Mouse (Mus musculus): ENCODE results near the gene Taf12. TPM values are rescaled to one million over a fixed set of nuclear protein-coding genes. Genes with fewer than 3 reads are reported as not detected.

Taf12 gene
- polyA plus RNA-seq, 1 experiment = 38.5 TPM

- Histone ChIP-seq H3K4me1 (ENCODE audit: control insufficient read depth, insufficient read depth, low read length) (no peaks in the 10 kb centered on the region), H3K4me3 (ENCODE audit: control insufficient read depth, low read depth, low read length) (no peak overlapping the region), H3K27ac (ENCODE audit: control insufficient read depth, insufficient read depth, low read depth, low read length) (no peak overlapping the region), H3K36me3 (ENCODE audit: control insufficient read depth, insufficient read depth, low read length) (no peaks in the 10 kb centered on the region), H3K27me3 (ENCODE audit: control insufficient read depth, insufficient read depth, low read length) (no peaks in the 10 kb centered on the region)
- no peak for TF ChIP-seq CTCF (IDR thresholded peaks at IDR 0.05; ENCODE audit: control insufficient read depth, insufficient read depth, insufficient replicate concordance, low read depth, low read length)
- no peak for TF ChIP-seq POLR2A (IDR thresholded peaks at IDR 0.05; ENCODE audit: control insufficient read depth, low read depth, low read length)
These were observed 26.7 kb upstream of the Taf12 start for GRCm38 (mm10) chr4:132247451-132247997.

GRCm38 (mm10) chr4:132251596-132251995, 22.6 kb upstream of the Taf12 start:
- TF ChIP-seq CTCF (IDR thresholded peaks at IDR 0.05; ENCODE audit: control insufficient read depth, insufficient read depth, insufficient replicate concordance, low read depth, low read length) (no peak), POLR2A (IDR thresholded peaks at IDR 0.05; ENCODE audit: control insufficient read depth, low read depth, low read length) (no peak)
- no peaks in the 10 kb centered on the region for H3K4me1 ChIP-seq (ENCODE audit: control insufficient read depth, insufficient read depth, low read length)
- no peak overlapping the region for H3K27ac ChIP-seq (ENCODE audit: control insufficient read depth, insufficient read depth, low read depth, low read length)
- H3K27me3 ChIP-seq (ENCODE audit: control insufficient read depth, insufficient read depth, low read length) = no peaks in the 10 kb centered on the region
- no peaks in the 10 kb centered on the region for H3K36me3 ChIP-seq (ENCODE audit: control insufficient read depth, insufficient read depth, low read length)
- H3K4me3 ChIP-seq (ENCODE audit: control insufficient read depth, low read depth, low read length) = no peak overlapping the region

DNA sequence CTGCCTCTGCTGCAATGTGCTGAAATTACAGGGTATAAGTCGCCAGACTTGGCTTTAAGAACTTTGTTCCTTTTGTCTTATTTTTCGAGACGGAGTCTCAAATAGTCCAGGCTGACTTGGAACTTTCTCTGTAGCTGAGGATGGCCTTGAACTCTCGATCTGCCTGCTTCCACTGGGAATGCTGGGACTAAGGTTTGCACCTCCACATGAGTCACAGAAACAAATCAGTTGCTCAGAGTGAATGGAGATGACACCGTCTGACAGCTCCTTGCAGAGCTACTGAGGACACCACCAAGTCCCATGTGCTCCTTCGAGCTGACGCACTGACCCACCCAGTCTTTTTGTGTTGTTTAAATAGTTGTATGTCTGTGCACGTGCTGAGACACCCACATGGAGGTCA, 21.0 kb upstream of the Taf12 start:
- H3K36me3 ChIP-seq (ENCODE audit: control insufficient read depth, insufficient read depth, low read length) = no peaks in the 10 kb centered on the region
- no peaks in the 10 kb centered on the region for H3K27me3 ChIP-seq (ENCODE audit: control insufficient read depth, insufficient read depth, low read length)
- no peak overlapping the region for H3K27ac ChIP-seq (ENCODE audit: control insufficient read depth, insufficient read depth, low read depth, low read length)
- no peak overlapping the region for H3K4me3 ChIP-seq (ENCODE audit: control insufficient read depth, low read depth, low read length)
- H3K4me1 ChIP-seq (ENCODE audit: control insufficient read depth, insufficient read depth, low read length) = no peaks in the 10 kb centered on the region
- TF ChIP-seq POLR2A (IDR thresholded peaks at IDR 0.05; ENCODE audit: control insufficient read depth, low read depth, low read length) (no peak), CTCF (IDR thresholded peaks at IDR 0.05; ENCODE audit: control insufficient read depth, insufficient read depth, insufficient replicate concordance, low read depth, low read length) (no peak)

- Histone ChIP-seq H3K4me3 (ENCODE audit: control insufficient read depth, low read depth, low read length) (no peak overlapping the region), H3K4me1 (ENCODE audit: control insufficient read depth, insufficient read depth, low read length) (no peaks in the 10 kb centered on the region), H3K27ac (ENCODE audit: control insufficient read depth, insufficient read depth, low read depth, low read length) (no peak overlapping the region), H3K27me3 (ENCODE audit: control insufficient read depth, insufficient read depth, low read length) (no peaks in the 10 kb centered on the region), H3K36me3 (ENCODE audit: control insufficient read depth, insufficient read depth, low read length) (no peaks in the 10 kb centered on the region)
- TF ChIP-seq CTCF (IDR thresholded peaks at IDR 0.05; ENCODE audit: control insufficient read depth, insufficient read depth, insufficient replicate concordance, low read depth, low read length) (no peak), POLR2A (IDR thresholded peaks at IDR 0.05; ENCODE audit: control insufficient read depth, low read depth, low read length) (no peak)
These were observed 20.6 kb upstream of the Taf12 start for GRCm38 (mm10) chr4:132253622-132254021.

- H3K36me3 ChIP-seq (ENCODE audit: control insufficient read depth, insufficient read depth, low read length) = no peaks in the 10 kb centered on the region
- TF ChIP-seq POLR2A (IDR thresholded peaks at IDR 0.05; ENCODE audit: control insufficient read depth, low read depth, low read length) = no peak
- no peak for TF ChIP-seq CTCF (IDR thresholded peaks at IDR 0.05; ENCODE audit: control insufficient read depth, insufficient read depth, insufficient replicate concordance, low read depth, low read length)
- H3K27ac ChIP-seq (ENCODE audit: control insufficient read depth, insufficient read depth, low read depth, low read length) = no peak overlapping the region
- no peaks in the 10 kb centered on the region for H3K27me3 ChIP-seq (ENCODE audit: control insufficient read depth, insufficient read depth, low read length)
- no peaks in the 10 kb centered on the region for H3K4me1 ChIP-seq (ENCODE audit: control insufficient read depth, insufficient read depth, low read length)
- H3K4me3 ChIP-seq (ENCODE audit: control insufficient read depth, low read depth, low read length) = no peak overlapping the region
These were observed 19.2 kb upstream of the Taf12 start for GRCm38 (mm10) chr4:132254986-132255385.

DNA sequence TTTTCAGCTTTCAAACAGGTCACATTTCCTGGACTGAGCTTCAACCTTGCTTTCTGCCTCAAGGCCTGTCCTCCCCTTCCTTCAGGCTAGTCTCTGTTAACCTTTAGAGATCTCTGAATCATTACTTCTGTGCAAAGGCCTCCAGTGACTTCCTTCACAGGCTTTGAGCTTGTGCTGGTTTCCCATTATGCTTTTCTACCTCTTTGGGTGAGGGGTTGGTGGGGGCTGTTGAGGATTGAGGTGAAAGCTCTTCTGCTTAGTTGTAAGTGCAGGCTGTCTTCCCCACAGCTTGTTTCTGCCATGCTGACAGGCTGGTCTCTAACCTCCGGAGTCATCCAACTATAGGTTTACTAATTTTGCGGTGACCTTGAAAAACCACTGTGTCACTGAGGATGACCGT, 17.8 kb upstream of the Taf12 start:
- no peaks in the 10 kb centered on the region for H3K27me3 ChIP-seq (ENCODE audit: control insufficient read depth, insufficient read depth, low read length)
- H3K27ac ChIP-seq (ENCODE audit: control insufficient read depth, insufficient read depth, low read depth, low read length) = no peak overlapping the region
- peaks cover 4% of the 10 kb centered on the region for H3K4me1 ChIP-seq (ENCODE audit: control insufficient read depth, insufficient read depth, low read length)
- no peak for TF ChIP-seq CTCF (IDR thresholded peaks at IDR 0.05; ENCODE audit: control insufficient read depth, insufficient read depth, insufficient replicate concordance, low read depth, low read length)
- TF ChIP-seq POLR2A (IDR thresholded peaks at IDR 0.05; ENCODE audit: control insufficient read depth, low read depth, low read length) = no peak
- H3K36me3 ChIP-seq (ENCODE audit: control insufficient read depth, insufficient read depth, low read length) = no peaks in the 10 kb centered on the region
- no peak overlapping the region for H3K4me3 ChIP-seq (ENCODE audit: control insufficient read depth, low read depth, low read length)

GRCm38 (mm10) chr4:132259248-132259647, 14.9 kb upstream of the Taf12 start:
- no peak for TF ChIP-seq CTCF (IDR thresholded peaks at IDR 0.05; ENCODE audit: control insufficient read depth, insufficient read depth, insufficient replicate concordance, low read depth, low read length)
- H3K36me3 ChIP-seq (ENCODE audit: control insufficient read depth, insufficient read depth, low read length) = no peaks in the 10 kb centered on the region
- H3K4me1 ChIP-seq (ENCODE audit: control insufficient read depth, insufficient read depth, low read length) = peaks cover 8% of the 10 kb centered on the region
- no peak overlapping the region for H3K27ac ChIP-seq (ENCODE audit: control insufficient read depth, insufficient read depth, low read depth, low read length)
- no peak overlapping the region for H3K4me3 ChIP-seq (ENCODE audit: control insufficient read depth, low read depth, low read length)
- H3K27me3 ChIP-seq (ENCODE audit: control insufficient read depth, insufficient read depth, low read length) = no peaks in the 10 kb centered on the region
